Mouse (Mus musculus): ENCODE data around the gene Ltc4s. TPM values are rescaled to one million over a fixed set of nuclear protein-coding genes. Genes with fewer than 3 reads are reported as not detected.

Gene Ltc4s
- total RNA-seq, 2 experiments from 2014 or later: 8.8 to 11.2 TPM

DNA sequence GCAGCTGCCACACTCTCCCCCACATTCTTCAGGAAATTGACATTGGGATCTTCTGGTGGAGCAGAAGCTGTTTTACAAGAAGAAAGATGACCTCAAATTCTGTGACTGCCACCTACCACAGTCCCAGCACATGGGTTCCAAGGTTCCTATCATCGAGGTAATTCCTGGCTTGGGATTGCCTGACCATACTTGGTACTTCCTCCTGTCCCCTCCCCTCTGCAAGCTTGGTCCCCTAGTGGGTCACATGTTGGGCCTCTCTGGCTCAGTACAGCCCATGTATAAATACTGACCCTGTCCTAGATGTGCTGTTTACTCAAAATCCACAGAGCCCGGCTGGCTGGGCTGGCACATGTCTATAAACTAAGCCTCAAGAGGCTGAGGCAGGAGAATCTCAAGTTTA lies 32.4 kb downstream of the Ltc4s start:
- DNase-seq (ENCODE audit: extremely low spot score in 1 of 2, low spot score in 1 of 2): no peak

DNA sequence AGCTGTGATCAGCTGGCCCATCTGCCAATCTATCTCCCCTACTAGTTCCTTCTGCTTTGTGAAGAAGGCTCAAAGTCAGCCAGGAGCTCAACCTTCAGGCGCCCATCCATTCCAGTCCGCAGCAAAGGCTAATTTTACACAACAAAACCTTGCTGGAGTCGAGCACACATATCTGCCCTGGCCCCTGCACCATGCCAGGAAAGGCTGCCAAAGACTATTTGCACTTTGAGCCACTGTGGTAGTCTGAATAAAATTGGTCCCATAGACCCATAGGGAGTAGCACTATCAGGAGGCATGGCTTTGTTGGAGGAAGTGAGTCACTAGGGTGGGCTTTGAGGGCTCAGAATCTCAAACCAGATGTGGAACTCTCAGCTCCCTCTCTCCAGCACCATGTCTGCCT lies 33.0 kb downstream of the Ltc4s start:
- no peak for DNase-seq (ENCODE audit: extremely low spot score in 1 of 2, low spot score in 1 of 2)

DNA sequence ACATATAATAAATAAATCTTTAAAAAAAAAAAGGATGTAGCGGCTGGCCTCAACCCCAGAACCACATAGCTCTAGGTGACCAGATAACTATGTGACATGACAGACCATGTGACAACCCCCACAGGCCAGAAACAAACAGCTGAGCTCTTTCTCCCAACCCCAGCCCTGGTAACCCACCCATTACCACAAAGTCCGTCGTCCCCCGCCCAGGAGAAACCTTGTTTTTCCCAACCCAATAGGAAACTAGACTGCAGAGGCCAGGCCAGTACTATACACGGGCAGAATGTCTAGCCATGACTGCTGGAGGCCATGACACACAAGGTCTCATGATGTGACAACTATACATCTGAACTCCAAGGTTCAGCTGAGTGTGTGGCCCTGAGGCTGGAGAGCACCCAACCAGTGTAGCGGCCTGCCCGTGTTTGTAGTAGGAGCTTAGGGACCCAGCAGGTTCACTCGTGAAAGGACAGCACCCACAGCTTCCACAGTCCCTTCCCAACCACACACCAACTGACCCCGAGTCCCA lies 35.1 kb downstream of the Ltc4s start:
- no peak for DNase-seq (ENCODE audit: extremely low spot score in 1 of 2, low spot score in 1 of 2)

DNA sequence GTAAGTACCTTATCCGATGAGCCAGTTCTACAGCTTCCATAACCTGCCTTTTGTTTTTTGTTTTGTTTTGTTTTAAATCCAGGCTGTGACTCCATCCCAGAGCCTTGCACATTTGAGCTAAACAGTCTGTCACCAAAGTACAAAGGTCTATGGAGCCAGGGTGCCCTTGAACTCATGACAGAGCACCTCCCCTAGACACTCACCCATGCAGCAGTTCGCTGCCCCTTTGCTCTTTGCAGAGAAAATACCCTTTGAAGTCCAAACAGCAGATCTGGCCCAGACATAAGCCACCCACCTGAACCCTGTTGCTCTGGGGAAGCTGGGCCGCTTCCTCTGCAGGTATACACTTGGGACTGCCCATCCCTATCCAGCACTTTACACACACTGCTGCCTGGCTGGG lies 36.8 kb downstream of the Ltc4s start:
- no peak for DNase-seq (ENCODE audit: extremely low spot score in 1 of 2, low spot score in 1 of 2)

DNA sequence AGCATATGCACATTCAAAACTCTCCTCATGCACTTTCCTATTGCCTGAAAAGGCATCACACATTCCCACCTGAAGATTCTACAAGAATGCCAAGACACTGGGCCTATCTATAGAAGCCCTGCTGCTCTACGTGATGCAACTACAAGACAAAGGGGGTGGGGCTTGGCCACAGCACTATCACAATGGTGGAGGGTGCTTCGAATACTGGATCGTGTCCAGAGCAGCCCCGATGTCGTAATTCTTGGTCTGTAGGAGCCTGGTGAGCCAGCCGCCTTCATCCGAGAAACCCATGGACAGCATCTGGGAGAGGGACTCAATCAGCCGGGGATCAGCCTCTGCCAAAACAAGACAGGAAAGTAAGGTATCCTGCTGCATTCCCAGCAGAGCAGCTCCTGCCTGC lies 37.8 kb downstream of the Ltc4s start:
- no peak for DNase-seq (ENCODE audit: extremely low spot score in 1 of 2, low spot score in 1 of 2)

DNA sequence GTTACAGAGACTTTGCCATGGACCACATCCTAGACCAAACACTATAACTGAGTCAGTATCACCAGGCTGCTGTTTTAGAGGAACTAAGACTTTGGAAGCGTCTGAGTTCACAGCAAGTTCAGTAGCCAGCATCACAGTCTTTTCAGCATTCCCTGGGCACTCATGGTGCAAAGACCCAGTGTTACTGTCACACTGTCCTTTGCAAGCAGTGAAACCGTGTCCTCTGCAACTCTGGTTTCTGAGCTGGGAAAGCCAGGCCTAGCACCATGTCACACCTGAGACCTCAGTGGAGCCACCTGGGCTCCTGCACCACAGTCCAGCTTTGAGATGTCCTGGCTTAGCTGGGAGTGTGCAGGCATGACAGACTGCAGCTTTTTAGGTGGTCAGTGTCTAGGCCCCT lies 39.5 kb downstream of the Ltc4s start:
- DNase-seq (ENCODE audit: extremely low spot score in 1 of 2, low spot score in 1 of 2): no peak

DNA sequence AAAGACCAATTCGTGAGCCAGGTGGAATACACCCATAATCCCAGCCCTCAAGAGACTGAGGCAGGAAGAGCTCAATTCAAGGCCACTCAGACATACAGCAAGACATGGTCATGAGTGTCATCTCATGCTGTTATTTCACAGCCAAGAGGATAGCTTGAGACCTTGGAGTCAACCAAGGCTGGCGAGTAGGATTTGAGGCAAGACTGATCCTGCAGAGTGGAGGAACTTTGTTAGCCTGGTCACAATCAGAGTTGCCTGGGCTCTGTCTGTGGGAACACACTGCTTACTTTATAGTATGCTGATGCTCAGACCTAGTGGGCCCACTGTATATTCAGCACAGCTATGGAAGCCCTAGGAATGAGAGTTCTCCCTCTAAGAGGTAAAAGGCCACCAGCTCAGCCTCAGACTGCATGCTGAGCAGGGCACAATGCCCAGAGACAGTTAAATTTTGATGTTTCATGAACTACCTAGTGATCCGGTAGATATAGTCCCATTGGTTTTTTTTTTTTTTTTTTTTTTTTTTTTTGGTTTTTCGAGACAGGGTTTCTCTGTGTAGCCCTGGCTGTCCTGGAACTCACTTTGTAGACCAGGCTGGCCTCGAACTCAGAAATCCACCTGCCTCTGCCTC lies 40.1 kb downstream of the Ltc4s start:
- DNase-seq (ENCODE audit: extremely low spot score in 1 of 2, low spot score in 1 of 2): no peak

DNA sequence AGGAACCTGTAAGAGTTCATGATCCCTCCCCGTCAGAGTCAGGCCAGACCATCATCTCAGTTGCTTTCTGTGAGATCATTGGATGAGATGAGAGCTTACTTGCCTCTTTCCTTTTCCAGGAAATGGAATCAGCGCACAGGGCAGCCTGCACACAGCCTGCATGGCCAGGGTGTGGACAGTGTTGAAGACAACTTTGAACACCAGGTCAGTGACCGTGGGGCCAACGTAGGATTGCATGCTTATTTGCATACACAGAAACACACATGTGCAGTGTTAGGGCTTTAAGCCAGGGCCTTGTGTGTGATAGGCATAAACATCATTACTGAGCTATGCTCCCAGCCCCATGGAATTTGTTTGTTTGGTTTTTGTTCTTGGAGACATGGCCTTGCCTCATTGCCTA lies 40.9 kb downstream of the Ltc4s start:
- no peak for DNase-seq (ENCODE audit: extremely low spot score in 1 of 2, low spot score in 1 of 2)

DNA sequence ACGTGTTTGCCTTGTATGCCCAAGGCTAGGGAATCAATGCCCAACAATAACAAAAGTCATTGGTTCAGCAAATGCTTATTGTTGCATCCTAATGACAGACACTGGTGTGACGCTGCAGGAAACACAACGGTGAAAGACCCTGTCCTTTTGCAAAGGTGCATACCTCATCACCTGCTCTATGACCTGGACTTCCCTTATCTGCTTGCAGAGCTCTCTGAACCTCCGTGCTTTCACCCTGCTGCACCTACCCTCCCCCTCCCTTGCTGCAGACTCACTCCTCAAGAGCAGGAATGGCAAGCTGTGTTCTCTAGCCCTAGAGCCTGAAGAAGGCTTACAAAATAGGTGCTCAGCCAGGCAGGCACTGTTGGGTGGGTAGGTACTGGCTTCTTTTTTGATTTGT lies 43.6 kb downstream of the Ltc4s start:
- DNase-seq (ENCODE audit: extremely low spot score in 1 of 2, low spot score in 1 of 2): no peak

DNA sequence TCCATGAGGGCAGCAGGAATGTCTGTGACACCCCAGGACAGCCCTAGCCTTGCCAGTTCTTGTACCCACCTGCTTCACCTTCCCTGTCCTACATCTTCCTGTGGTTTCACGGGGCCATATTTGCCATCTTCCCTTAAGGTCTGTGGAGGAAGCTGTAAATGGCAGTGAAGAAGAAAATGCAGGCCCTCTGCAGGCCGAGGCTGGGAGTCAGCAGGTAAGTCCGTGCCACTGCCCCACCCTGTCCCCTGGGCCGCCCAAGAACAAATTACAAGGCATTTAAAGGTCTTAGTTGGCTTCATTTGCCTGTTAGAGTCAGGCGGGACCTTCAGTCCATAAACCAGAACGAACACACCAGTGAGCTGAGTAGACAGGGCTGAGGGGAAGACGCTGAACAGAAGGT lies 44.3 kb downstream of the Ltc4s start:
- DNase-seq (ENCODE audit: extremely low spot score in 1 of 2, low spot score in 1 of 2): no peak

DNA sequence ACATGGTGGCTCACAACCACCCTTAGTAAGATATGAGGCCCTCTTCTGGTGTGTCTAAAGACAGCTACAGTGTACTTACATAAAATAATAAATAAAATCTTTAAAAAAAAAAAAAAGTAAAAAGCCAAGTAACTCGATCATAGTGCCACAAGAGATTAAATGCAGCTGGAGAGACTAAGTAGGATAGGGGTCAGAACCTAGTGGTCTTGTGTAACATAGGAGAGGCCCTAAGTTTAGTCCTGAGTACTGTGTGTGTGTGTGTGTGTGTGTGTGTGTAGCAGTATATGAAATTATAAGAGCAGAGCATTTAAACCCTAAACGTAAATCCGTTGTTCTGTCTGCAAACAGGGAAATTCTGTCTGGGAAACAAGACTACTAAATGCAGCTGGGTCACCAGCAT lies 46.1 kb downstream of the Ltc4s start:
- no peak for DNase-seq (ENCODE audit: extremely low spot score in 1 of 2, low spot score in 1 of 2)

DNA sequence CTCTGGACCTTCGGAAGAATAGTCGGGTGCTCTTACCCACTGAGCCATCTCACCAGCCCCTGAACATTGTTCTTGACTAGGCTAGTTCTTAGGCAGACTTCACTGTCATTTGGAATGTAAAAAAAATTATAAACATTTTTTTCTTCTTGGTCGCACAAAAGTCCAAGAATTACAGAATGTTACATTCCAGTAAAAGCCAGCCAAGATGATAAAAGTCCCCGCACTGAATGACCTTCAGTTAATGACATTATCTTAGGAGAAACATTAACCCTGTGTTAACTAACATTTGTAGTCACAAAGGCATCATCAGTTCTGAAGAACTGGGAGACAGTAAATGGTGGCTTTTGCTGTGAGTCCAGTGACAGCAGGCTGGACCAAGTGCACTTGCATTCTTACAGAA lies 48.1 kb downstream of the Ltc4s start:
- no peak for DNase-seq (ENCODE audit: extremely low spot score in 1 of 2, low spot score in 1 of 2)

DNA sequence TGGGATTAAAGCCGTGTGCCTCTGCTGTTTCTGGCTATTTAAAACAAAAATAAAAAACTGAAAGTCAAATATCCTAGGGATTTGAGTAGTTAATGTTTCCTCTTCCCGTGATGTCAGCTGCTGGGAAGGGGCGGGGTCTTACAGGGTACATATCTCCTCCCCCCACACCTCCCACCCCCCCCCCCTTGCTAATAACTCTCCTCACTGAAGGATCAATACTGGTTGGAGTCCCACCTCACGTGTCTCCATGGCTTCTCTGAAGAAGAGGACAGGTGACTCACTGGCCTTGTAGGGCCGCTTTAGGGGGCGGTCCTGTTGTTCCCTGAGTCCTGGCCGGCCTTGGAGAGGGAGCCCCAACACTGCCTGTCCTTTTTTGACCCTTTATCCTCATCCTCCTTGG lies 49.7 kb downstream of the Ltc4s start:
- no peak for DNase-seq (ENCODE audit: extremely low spot score in 1 of 2, low spot score in 1 of 2)

Small RNAs within 50 kb of the gene (microRNA-seq; reads per million reads assigned to microRNA genes)
- gene Mir6919: 2.0 to 3.3 reads per million in 2 experiments

Other genes with a start within 250 kb of the Ltc4s start
- 10 to 100 TPM; 80.3 to 81.6 TPM for gene Rnf130, start 213.3 kb downstream of the Ltc4s start, total RNA-seq (2021)
- 100 to 1,000 TPM; 103 to 106 TPM for gene Tbc1d9b, start 107.2 kb downstream of the Ltc4s start, total RNA-seq (2021)
- gene Mrnip, start 64.2 kb downstream of the Ltc4s start, total RNA-seq (2021): 10 to 100 TPM; 15.1 to 16.2 TPM
- gene Sqstm1, start 27.8 kb downstream of the Ltc4s start, total RNA-seq (2021): 100 to 1,000 TPM; 421 to 453 TPM
- gene Mgat4b, start 27.7 kb downstream of the Ltc4s start, total RNA-seq (2021): 100 to 1,000 TPM; 108 to 113 TPM
- 10 to 100 TPM; 10.4 to 11.6 TPM for gene Maml1, start 53.7 kb upstream of the Ltc4s start, total RNA-seq (2021)
- gene Canx, start 87.1 kb upstream of the Ltc4s start, total RNA-seq (2021): 100 to 1,000 TPM; 390 to 437 TPM
- gene Cby3, start 115.8 kb upstream of the Ltc4s start, total RNA-seq (2021): under 1 TPM in 1 of 2 experiments, not detected in 1; 0.42 TPM
- 100 to 1,000 TPM; 241 to 264 TPM for gene Hnrnph1, start 138.4 kb upstream of the Ltc4s start, total RNA-seq (2021)
- gene Rufy1, start 192.5 kb upstream of the Ltc4s start, total RNA-seq (2021): 10 to 100 TPM; 26.7 to 30.3 TPM